Mouse (Mus musculus): ENCODE results near the gene Tut4.
A peak's percentile ranks its signal among the peaks of the same experiment; 100 is the strongest.

DNA sequence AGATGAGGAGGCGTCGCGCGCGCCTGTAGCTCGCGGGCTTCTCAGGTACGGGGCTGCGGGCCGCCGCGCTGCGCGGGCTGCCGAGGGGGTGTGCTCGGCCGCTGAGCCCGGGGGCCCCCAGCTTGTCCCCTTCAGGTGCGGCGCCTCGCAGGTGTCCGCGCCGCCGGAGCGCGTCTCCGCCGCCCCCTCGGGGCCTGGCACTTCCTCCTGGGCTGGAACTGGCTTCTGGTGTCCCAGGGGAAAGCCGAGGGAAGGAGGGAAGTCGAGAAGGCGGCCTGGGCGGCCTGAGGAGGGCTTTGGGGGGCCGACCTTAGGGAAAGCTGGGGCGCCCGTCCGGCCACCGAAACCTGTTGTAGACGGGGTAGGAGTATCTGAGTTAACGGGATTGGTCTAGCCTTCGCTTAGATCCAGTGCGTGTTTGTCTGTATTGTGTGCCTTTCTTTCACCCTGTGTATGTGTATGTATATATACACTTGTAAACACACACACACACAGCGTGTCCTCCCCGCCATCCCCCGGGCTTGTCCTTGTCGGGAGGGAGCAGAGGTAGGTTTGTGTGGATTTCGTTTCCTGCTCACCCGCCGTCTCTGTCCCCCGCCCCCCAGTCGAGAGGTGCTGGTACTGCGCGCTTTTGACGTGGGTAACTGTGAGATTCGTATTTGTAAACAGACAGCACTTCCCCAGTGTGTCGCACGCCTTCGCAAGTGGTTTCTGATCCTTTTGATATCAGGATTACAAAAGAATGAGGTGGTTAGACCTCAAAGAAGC lies 1.1 kb downstream of the Tut4 start:
- TF ChIP-seq CHD2 (IDR thresholded peaks at IDR 0.05; ENCODE audit: low read length), result peak; percentile 69
- TF ChIP-seq ZNF384 (IDR thresholded peaks at IDR 0.05; ENCODE audit: low read depth, low read length), result peak; percentile 28
- 0 out of 2 replicates have a peak, but pooled peaks have one; percentile 9 for TF ChIP-seq ELF1 (IDR thresholded peaks at IDR 0.05; ENCODE audit: low read depth, low read length)
- no peak for TF ChIP-seq CTCF (conservative IDR thresholded peaks at IDR 0.05 in 1 of 2, IDR thresholded peaks at IDR 0.05 in 1 of 2; ENCODE audit: low read depth in 2 of 2, low read length in 2 of 2)
- peak; percentile 51; the same call in 1 of the 2 replicates for TF ChIP-seq EP300 (IDR thresholded peaks at IDR 0.05; ENCODE audit: low read length)
- no peak for TF ChIP-seq ZC3H11A (IDR thresholded peaks at IDR 0.05; ENCODE audit: low read depth, low read length)
- no peak for TF ChIP-seq USF1 (IDR thresholded peaks at IDR 0.05; ENCODE audit: low read depth, low read length)
- TF ChIP-seq MXI1 (IDR thresholded peaks at IDR 0.05; ENCODE audit: low read depth, low read length), result peak; percentile 93
- TF ChIP-seq SMC3 (IDR thresholded peaks at IDR 0.05; ENCODE audit: low read depth, low read length), result no peak; the same call in 1 of the 2 replicates
- no peak for TF ChIP-seq RAD21 (IDR thresholded peaks at IDR 0.05; ENCODE audit: low read depth, low read length)
- peak; percentile 34; the same call in 1 of the 2 replicates for TF ChIP-seq POLR2A (IDR thresholded peaks at IDR 0.05; ENCODE audit: low read depth, low read length)
- no peak for TF ChIP-seq ZMIZ1 (IDR thresholded peaks at IDR 0.05; ENCODE audit: low read depth, low read length)
- TF ChIP-seq CHD1 (IDR thresholded peaks at IDR 0.05; ENCODE audit: low read depth, low read length), result no peak
- peak; percentile 9; the same call in 1 of the 2 replicates for TF ChIP-seq MEF2A (IDR thresholded peaks at IDR 0.05; ENCODE audit: borderline replicate concordance, low read depth, low read length)
